Mouse (Mus musculus) thymus, postnatal 0 days (tissue): ENCODE measurements around the gene Olfr691. TPM values are rescaled to one million over a fixed set of nuclear protein-coding genes. Genes with fewer than 3 reads are reported as not detected.
"Not testable (repeated sequence)": the region's sequence is repeated elsewhere in the genome, so short reads cannot be mapped to it uniquely, and the experiment has no call there.

ENCODE experiments used
- DNase-seq: peaks from one replicate; pipeline ENCODE4 v3.0.0-alpha.2; 2015; ENCODE audit warnings: low spot score
- polyA plus RNA-seq: library from polyadenylated mRNA; unstranded; fragments of >200 nt; fragmentation: Nextera tagmentation; extraction: Ambion mirVana; gene quantifications from 2 replicates; pipeline ENCODE4 v1.2.1, GENCODE M21; 2015

Gene Olfr691
- polyA plus RNA-seq = not detected in 2 replicates

DNA sequence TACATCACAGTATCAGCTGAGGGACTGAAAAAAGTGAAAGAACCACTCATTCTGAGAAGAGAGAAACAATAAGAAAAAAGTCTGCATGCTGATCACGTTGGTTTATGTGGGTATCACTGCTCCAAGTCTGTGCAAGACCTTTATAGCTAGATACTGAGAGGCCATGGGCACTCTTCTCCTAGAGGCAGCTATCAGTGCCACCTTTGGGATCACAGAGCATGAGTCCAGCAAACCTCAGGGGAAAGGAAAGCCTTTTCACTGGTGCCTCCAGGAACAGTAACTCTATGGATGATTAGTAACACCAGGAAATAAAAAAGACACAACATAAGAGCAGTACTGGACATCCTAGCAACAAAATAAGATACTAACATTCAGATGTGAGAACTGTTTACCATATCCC lies at the start of gene Olfr691:
TSS of gene Olfr691 (minus strand) at position 101 of the 400 bp plus-strand sequence.
- DNase-seq = no peak

GRCm38 (mm10) chr7:105390236-105390635 lies 48.2 kb upstream of the Olfr691 start:
- no peak for DNase-seq

DNA sequence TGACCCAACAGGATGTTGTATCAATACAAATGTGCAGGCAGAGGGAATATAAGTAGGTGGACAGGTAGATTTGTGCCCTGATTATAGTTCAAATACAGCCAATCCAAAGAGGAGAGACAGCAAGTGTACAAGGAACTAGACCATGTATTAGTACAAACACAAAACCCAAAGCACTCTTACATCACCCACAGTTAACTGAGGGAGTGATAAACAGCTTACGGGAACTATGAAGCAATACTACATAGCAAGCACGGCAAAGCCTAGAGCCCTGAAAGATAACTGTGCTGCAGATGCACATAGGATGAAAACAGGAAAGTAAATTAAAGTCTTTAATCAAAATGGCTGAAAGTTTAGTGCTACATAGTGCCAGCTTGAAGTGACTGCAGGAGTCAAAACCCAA lies 45.6 kb upstream of the Olfr691 start:
- DNase-seq = no peak

- DNase-seq = no peak
Observed at GRCm38 (mm10) chr7:105380329-105380728, 38.3 kb upstream of the Olfr691 start.

DNA sequence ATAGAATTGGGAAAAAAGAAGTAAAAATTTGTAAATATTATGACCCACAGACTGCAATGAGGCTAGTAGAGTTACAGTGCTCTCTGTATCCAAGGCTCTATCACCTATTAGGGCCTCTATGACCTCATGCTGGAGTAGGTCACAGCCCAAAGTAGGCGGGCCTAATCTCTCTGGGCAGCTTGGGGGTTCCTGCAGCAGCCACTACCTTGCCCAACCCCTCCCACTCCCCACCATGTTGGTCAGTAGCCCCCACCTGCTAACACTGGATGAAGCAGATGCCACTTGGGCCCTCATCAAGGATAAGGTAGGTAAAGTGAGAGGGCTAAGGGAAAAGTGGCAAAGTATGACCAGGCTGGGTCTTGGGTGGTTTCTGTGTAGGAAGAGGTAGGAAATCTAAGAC lies 32.8 kb upstream of the Olfr691 start, which contains the start of gene Gm5901:
TSS of gene Gm5901 (plus strand) at position 173 of the 400 bp plus-strand sequence.
- DNase-seq = no peak

DNA sequence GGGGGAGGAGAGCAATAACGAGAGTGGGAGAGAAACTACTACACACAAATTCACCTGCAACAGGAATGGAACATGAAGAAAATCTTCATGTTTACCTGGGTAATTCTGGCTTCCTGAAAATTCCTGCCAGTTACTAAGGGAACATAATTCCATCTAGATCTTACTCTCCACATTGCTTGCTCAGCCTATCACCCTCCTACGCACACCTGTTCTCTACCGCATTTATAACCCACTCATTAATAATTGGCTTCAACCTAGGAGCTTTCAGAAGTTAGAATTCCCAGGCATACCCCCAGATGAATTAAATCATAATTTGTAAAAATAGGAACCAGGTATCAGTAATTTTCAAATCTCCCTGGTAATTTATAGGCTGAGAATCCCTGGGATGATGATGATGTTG lies 31.9 kb upstream of the Olfr691 start:
- no peak for DNase-seq

- no peak for DNase-seq
Observed at GRCm38 (mm10) chr7:105373509-105373908, 31.4 kb upstream of the Olfr691 start.

DNA sequence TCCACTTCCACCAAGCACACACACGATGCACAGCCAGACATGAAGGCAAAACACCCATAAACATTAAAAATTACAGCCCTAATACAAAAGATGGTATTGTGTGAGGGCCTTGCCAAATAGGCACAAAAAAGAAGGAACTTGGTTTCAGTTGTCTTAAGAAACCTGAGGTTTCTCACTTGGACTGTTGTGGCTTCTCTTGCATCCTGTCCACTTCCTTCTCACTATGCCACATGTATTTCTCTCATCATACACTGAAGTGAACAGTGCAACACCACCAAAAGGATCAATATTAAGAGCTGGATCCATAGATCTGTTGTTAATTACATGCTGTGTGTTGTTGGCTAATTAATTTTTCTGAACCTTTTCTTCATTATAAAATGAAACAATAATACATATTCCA lies 30.8 kb upstream of the Olfr691 start:
- DNase-seq = no peak

- DNase-seq = no peak
Observed at GRCm38 (mm10) chr7:105368521-105368920, 26.5 kb upstream of the Olfr691 start.

- no peak for DNase-seq
Observed at GRCm38 (mm10) chr7:105367930-105368329, 25.9 kb upstream of the Olfr691 start, which contains the start of gene Olfr692. Olfr692 (plus strand) TSS chr7:105368230.

DNA sequence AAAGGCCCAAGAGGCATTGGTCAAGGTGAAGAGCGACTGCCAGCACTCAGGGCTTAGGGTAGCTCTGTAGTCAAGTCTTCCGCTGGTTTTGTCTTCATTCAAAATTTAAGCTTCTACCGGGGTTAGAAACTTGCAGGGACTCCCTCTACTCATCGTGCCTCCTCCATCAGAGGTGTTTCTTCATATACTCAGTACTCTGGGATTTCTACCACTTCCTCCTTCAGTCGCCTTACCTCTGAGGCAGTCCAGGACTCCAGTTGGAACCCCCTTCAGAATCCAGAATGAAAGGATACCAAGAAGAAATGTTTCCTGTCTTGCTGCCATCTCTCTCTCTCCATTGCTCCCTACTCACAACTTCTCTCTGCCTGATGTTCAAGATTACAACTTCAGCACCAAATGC lies 25.2 kb upstream of the Olfr691 start:
- no peak for DNase-seq

- DNase-seq = no peak
Observed at GRCm38 (mm10) chr7:105361713-105362112, 19.6 kb upstream of the Olfr691 start.

GRCm38 (mm10) chr7:105356487-105356886 lies 14.4 kb upstream of the Olfr691 start:
- not testable (repeated sequence) for DNase-seq

DNA sequence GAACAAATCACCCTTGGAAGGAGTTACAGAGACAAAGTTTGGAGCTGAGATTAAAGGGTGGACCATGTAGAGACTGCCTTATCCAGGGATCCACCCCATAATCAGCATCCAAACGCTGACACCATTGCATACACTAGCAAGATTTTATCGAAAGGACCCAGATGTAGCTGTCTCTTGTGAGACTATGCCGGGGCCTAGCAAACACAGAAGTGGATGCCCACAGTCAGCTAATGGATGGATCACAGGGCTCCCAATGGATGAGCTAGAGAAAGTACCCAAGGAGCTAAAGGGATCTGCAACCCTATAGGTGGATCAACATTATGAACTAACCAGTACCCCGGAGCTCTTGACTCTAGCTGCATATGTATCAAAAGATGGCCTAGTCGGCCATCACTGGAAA lies 14.0 kb upstream of the Olfr691 start:
- DNase-seq = not testable (repeated sequence)

DNA sequence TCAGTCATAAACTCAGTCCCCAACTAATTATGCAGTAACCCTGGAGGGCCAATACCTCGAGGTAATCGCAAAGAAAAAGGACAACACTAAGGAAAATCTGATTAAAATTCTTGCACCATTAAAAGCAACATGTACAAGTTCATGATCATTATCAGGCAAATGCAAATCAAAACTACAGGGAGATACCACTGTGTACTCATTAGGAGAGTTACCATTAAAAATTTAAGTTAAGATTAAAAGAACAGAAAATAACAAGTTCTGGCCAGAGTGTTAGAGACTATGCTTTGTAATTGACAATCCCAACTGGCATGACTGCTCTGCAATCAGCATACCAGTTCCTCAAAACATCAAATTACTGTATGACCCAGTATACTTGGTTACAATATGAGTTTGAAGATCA lies 682 bp upstream of the Olfr691 start:
- no peak for DNase-seq

GRCm38 (mm10) chr7:105334004-105334403 lies 8.1 kb downstream of the Olfr691 start, which contains the start of gene Olfr690:
Olfr690 (minus strand) TSS chr7:105334104.
- no peak for DNase-seq

GRCm38 (mm10) chr7:105325302-105325701 lies 16.8 kb downstream of the Olfr691 start:
- no peak for DNase-seq

DNA sequence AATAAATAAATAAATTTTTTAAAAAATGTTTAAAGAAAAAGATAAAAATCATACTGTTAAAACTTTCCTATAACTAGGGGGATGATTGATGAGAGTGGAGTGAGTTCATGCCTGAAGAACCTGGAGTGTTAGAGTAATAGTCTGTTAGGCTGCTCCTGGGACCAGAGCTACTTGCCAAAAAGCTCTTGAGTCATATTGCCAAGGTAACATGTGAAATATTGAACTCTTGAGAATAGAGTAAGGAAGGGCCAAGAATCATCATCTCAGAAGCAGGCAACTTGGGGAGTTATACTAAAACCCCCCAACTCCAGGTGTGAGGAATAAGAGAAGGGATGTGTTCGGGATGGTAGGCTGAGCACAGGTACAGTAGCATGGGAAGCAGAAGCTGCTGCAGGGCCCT lies 31.2 kb downstream of the Olfr691 start, which contains the start of gene Olfr689:
TSS of gene Olfr689 (plus strand) at position 301 of the 400 bp plus-strand sequence.
- DNase-seq = no peak

DNA sequence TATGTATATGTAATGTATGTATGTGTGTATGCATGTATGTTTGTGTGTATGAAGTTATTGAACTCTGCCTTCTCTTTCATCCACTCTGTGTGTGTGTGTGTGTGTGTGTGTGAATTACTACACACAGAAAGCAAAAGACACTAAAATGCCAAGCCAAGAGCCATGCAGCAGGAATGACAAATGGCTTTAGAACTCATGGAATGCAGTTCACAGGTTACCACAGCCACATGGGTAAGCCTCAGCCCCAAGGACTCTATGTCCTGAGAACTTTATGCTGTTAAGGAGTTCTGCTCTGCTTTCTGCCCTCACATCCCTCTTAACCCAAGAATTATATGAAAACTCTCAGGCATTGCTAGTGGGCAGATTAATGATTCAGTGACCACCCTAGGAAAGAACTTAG lies 52.0 kb downstream of the Olfr691 start:
- DNase-seq = no peak

DNA sequence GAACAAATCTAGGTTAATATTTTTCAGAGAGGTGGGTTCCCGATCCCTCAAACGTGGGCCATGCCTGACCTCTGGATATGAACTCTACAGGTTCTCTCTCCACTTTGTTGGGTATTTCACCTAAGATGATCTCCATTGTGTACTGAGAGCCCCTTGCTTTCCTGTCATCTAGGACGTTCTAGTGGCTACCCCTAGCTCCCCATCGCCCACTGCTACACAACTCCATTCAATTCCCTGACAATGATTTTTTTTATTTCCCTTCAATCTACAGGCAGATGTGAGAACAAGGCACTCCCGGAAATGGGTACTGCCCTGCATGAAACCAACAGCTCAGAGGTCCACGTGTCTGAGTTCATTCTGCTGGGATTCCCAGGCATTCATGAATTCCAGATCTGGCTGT lies 54.3 kb downstream of the Olfr691 start, which contains the start of gene Olfr688:
TSS of gene Olfr688 (plus strand) at position 301 of the 400 bp plus-strand sequence.
- DNase-seq = no peak
